Mouse (Mus musculus) ES-Bruce4 (cell line): ENCODE results near the gene Nxpe4. TPM values are rescaled to one million over a fixed set of nuclear protein-coding genes. Genes with fewer than 3 reads are reported as not detected.

Experiments used
- H3K27ac ChIP-seq: 2 replicates; pipeline ENCODE4 v1.5.1; 2012; ENCODE audit warnings: low read length, inconsistent platforms; ENCODE audit not compliant: insufficient read depth
- H3K27me3 ChIP-seq: 2 replicates; pipeline ENCODE4 v1.6.1; 2012; ENCODE audit warnings: mild to moderate bottlenecking, low read length, inconsistent platforms; ENCODE audit not compliant: control insufficient read depth, poor library complexity, insufficient read depth, severe bottlenecking
- H3K36me3 ChIP-seq: 2 replicates; pipeline ENCODE4 v1.6.1; 2012; ENCODE audit warnings: inconsistent platforms, mild to moderate bottlenecking, low read length, moderate library complexity; ENCODE audit not compliant: control insufficient read depth, poor library complexity, insufficient read depth, severe bottlenecking
- H3K4me1 ChIP-seq: one replicate; pipeline ENCODE4 v1.8.1; 2011; ENCODE audit warnings: low read length; ENCODE audit not compliant: control insufficient read depth, insufficient read depth
- H3K4me3 ChIP-seq: 2 replicates; pipeline ENCODE4 v1.5.1; 2011; ENCODE audit warnings: low read depth, mild to moderate bottlenecking, low read length
- H3K9ac ChIP-seq: 2 replicates; pipeline ENCODE4 v1.6.1; 2012; ENCODE audit warnings: low read depth, mild to moderate bottlenecking, inconsistent platforms; ENCODE audit not compliant: poor library complexity, severe bottlenecking
- H3K9me3 ChIP-seq: replicated peaks from 2 replicates; pipeline ENCODE4 v1.6.1; 2012; ENCODE audit warnings: mild to moderate bottlenecking, low read length, inconsistent platforms; ENCODE audit not compliant: control insufficient read depth, poor library complexity, insufficient read depth, severe bottlenecking
- CTCF ChIP-seq: IDR thresholded peaks from one replicate; pipeline ENCODE4 v1.8.1; 2011; ENCODE audit warnings: low read depth, low read length
- EP300 ChIP-seq: IDR thresholded peaks from 2 replicates; pipeline ENCODE4 v1.6.1; 2011; ENCODE audit warnings: low read depth, low read length; ENCODE audit not compliant: insufficient read depth
- POLR2A ChIP-seq: IDR thresholded peaks from one replicate; pipeline ENCODE4 v1.8.1; 2011; ENCODE audit warnings: low read length; ENCODE audit not compliant: insufficient read depth
- polyA plus RNA-seq: library from polyadenylated mRNA; stranded (reverse); fragments of >200 nt; gene quantifications from 2 replicates; pipeline ENCODE4 v1.2.4, GENCODE M21; 2011; ENCODE audit warnings: low read depth; ENCODE audit not compliant: missing spikeins, insufficient read depth, insufficient read length

Nxpe4 gene
- polyA plus RNA-seq, 1 experiment = 0.88 TPM

GRCm38 (mm10) chr9:48360826-48361225 is 199.0 kb downstream of the Nxpe4 start:
- no peaks in the 10 kb centered on the region for H3K36me3 ChIP-seq

DNA sequence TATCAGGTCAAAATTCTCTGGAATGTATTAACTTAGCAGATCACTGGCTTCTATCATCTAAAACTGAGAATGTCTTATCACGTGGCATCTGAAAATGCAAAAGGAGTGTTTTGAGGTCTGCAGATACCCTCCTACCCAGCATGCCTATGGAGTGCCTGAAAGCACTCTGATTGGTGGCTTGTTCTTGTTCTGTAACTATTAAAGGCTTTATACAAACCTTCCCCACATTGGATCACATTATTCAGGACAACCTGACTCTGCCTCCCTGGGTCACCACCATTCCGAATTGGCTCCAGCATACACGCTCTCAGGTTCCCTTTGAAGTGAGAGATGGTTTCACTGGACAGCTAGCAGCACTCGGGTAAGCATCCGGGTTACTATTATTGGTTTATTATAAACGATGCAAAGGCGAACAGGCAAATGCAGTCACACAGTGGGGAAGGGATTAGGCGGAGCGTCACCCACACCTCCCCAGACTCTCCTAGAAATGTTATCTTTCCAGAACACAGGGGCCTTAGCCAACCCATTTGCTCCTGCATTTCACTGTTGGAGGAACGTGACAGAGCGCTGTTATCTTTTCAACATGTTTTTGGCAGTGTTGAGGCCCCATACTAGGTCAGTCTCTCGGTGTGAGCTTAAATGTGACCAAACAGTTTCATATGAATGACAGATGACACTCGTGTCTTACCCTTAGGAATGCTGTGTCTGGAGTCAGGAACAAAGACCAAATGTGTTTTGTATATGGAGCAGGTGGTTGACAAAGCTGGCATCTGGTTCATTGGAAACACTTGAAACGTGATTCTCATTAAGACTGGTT is 200.2 kb downstream of the Nxpe4 start:
- H3K27ac ChIP-seq = no peak overlapping the region
- H3K36me3 ChIP-seq = no peaks in the 10 kb centered on the region

More at GRCm38 (mm10) chr9:48360826-48361225, 199.0 kb downstream of the Nxpe4 start:
- no peak for TF ChIP-seq CTCF
- no peak for TF ChIP-seq EP300
- TF ChIP-seq POLR2A = no peak
- H3K4me3 ChIP-seq = no peak overlapping the region
- no peak overlapping the region for H3K27ac ChIP-seq
- H3K9me3 ChIP-seq = no peaks in the 10 kb centered on the region
- no peak overlapping the region for H3K9ac ChIP-seq
- H3K4me1 ChIP-seq = no peaks in the 10 kb centered on the region
- H3K27me3 ChIP-seq = no peaks in the 10 kb centered on the region

GRCm38 (mm10) chr9:48362743-48363142 is 200.9 kb downstream of the Nxpe4 start:
- Histone ChIP-seq H3K27me3 (no peaks in the 10 kb centered on the region), H3K27ac (no peak overlapping the region), H3K9me3 (no peaks in the 10 kb centered on the region), H3K9ac (no peak overlapping the region), H3K4me3 (no peak overlapping the region), H3K36me3 (no peaks in the 10 kb centered on the region), H3K4me1 (no peaks in the 10 kb centered on the region)
- TF ChIP-seq CTCF (no peak), EP300 (no peak), POLR2A (no peak)

More for the DNA sequence above, 200.2 kb downstream of the Nxpe4 start:
- Histone ChIP-seq H3K4me1 (no peaks in the 10 kb centered on the region), H3K9ac (no peak overlapping the region), H3K27me3 (no peaks in the 10 kb centered on the region), H3K9me3 (no peaks in the 10 kb centered on the region), H3K4me3 (no peak overlapping the region)
- TF ChIP-seq CTCF (no peak), EP300 (no peak), POLR2A (no peak)

GRCm38 (mm10) chr9:48373232-48373878 is 211.5 kb downstream of the Nxpe4 start:
- Histone ChIP-seq H3K9ac (no peak overlapping the region), H3K36me3 (no peaks in the 10 kb centered on the region), H3K27ac (no peak overlapping the region), H3K4me1 (no peaks in the 10 kb centered on the region), H3K4me3 (no peak overlapping the region), H3K9me3 (no peaks in the 10 kb centered on the region), H3K27me3 (no peaks in the 10 kb centered on the region)
- TF ChIP-seq EP300 (no peak), POLR2A (no peak), CTCF (no peak)

GRCm38 (mm10) chr9:48374357-48374756 is 212.5 kb downstream of the Nxpe4 start:
- no peak for TF ChIP-seq EP300
- no peak for TF ChIP-seq POLR2A
- no peak for TF ChIP-seq CTCF
- H3K9me3 ChIP-seq = no peaks in the 10 kb centered on the region
- no peak overlapping the region for H3K4me3 ChIP-seq
- H3K9ac ChIP-seq = no peak overlapping the region
- H3K27ac ChIP-seq = no peak overlapping the region
- H3K27me3 ChIP-seq = no peaks in the 10 kb centered on the region
- no peaks in the 10 kb centered on the region for H3K36me3 ChIP-seq
- no peaks in the 10 kb centered on the region for H3K4me1 ChIP-seq

DNA sequence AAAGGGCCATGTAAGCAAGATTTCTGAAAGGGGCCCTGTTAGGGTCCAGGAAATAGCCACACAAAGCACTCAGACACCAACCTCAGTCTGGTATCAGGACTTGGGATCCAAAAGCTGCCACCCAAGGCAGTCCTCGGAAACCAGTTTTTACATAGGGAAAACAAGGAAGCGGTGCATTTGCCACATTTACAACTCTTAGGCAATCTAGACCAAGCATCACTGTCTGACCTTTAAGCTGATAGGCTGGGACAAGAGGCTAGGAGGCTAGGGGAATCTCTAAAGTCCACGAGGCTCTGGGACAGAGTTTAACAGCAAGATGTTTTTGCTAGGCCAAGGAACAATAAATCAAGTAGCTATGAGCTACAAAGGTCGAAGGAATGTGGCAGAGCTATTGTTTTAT is 226.6 kb downstream of the Nxpe4 start:
- no peaks in the 10 kb centered on the region for H3K27me3 ChIP-seq
- no peak for TF ChIP-seq POLR2A
- no peak for TF ChIP-seq EP300
- TF ChIP-seq CTCF = no peak

More for the DNA sequence above, 226.6 kb downstream of the Nxpe4 start:
- no peak overlapping the region for H3K9ac ChIP-seq
- H3K27ac ChIP-seq = no peak overlapping the region
- H3K4me1 ChIP-seq = peaks cover 2% of the 10 kb centered on the region
- H3K36me3 ChIP-seq = no peaks in the 10 kb centered on the region
- H3K4me3 ChIP-seq = no peak overlapping the region
- no peaks in the 10 kb centered on the region for H3K9me3 ChIP-seq
